Mouse (Mus musculus) CH12.LX (cell line): ENCODE measurements around the gene Rfxank. TPM values are rescaled to one million over a fixed set of nuclear protein-coding genes. Genes with fewer than 3 reads are reported as not detected.

Experiments
- DNase-seq: peaks from one replicate; pipeline ENCODE4 v3.0.0-alpha.2; 2013; ENCODE audit errors: extremely low read depth
- H3K27ac ChIP-seq: 2 replicates; pipeline ENCODE4 v1.5.1; 2012; ENCODE audit warnings: low read depth, mild to moderate bottlenecking, control low read depth, moderate library complexity; ENCODE audit not compliant: insufficient read depth
- H3K27me3 ChIP-seq: replicated peaks from 2 replicates; pipeline ENCODE3; 2012; ENCODE audit warnings: inconsistent platforms
- H3K36me3 ChIP-seq, 2 experiments: replicated peaks in 1 of 2; 2 replicates each; pipeline versions ENCODE3 to v1.6.1; 2012; ENCODE audit warnings: inconsistent platforms in 1 of 2, low read length in 1 of 2, mild to moderate bottlenecking in 1 of 2, mixed read lengths in 1 of 2, moderate library complexity in 1 of 2; ENCODE audit not compliant: control insufficient read depth in 1 of 2, insufficient read depth in 1 of 2
- H3K4me1 ChIP-seq, 2 experiments: 2 replicates each; pipeline ENCODE4 v1.6.1; 2012; ENCODE audit warnings: inconsistent platforms in 1 of 2, moderate library complexity in 1 of 2; ENCODE audit not compliant: insufficient read depth in 2 of 2, control insufficient read depth in 1 of 2
- H3K4me2 ChIP-seq: 2 replicates; pipeline ENCODE4 v1.6.1; 2012; ENCODE audit warnings: low read depth, mild to moderate bottlenecking, control low read depth; ENCODE audit not compliant: poor library complexity, insufficient read depth, severe bottlenecking
- H3K4me3 ChIP-seq, 3 experiments: fragments of 150-350 bp in 1 of 3; sonication (generic) in 1 of 3; replicated peaks in 1 of 3; 2 replicates each; pipeline versions ENCODE3 to v1.5.1; 2011 to 2012; ENCODE audit warnings: low read depth in 2 of 3, low read length in 2 of 3, mild to moderate bottlenecking in 2 of 3, moderate library complexity in 2 of 3, control low read depth in 1 of 3, improper control_type of control experiment in 1 of 3, inconsistent platforms in 1 of 3, mixed read lengths in 1 of 3; ENCODE audit not compliant: poor library complexity in 1 of 3
- H3K79me2 ChIP-seq: replicated peaks from 2 replicates; pipeline ENCODE4 v1.6.1; 2012; ENCODE audit warnings: mild to moderate bottlenecking, moderate library complexity; ENCODE audit not compliant: control insufficient read depth, poor library complexity, insufficient read depth, severe bottlenecking; ENCODE audit errors: extremely low read depth
- H3K9ac ChIP-seq: 2 replicates; pipeline ENCODE4 v1.6.1; 2012; ENCODE audit warnings: low read depth, mild to moderate bottlenecking, control low read depth, moderate library complexity; ENCODE audit not compliant: insufficient read depth
- H3K9me3 ChIP-seq: replicated peaks from 2 replicates; pipeline ENCODE3; 2012; ENCODE audit warnings: low read length, inconsistent platforms, mixed read lengths
- CHD2 ChIP-seq: IDR thresholded peaks from 2 replicates; pipeline ENCODE4 v1.6.1; 2011; ENCODE audit warnings: low read length, improper control_type of control experiment
- E2F4 ChIP-seq: IDR thresholded peaks from 2 replicates; pipeline ENCODE4 v1.6.1; 2011; ENCODE audit warnings: low read depth, low read length, improper control_type of control experiment; ENCODE audit not compliant: insufficient replicate concordance
- EP300 ChIP-seq: IDR thresholded peaks from 2 replicates; pipeline ENCODE4 v1.6.1; 2011; ENCODE audit warnings: low read length, improper control_type of control experiment
- HCFC1 ChIP-seq: IDR thresholded peaks from 2 replicates; pipeline ENCODE4 v1.6.1; 2012; ENCODE audit warnings: low read depth, mild to moderate bottlenecking, inconsistent platforms, low read length, improper control_type of control experiment
- IRF4 ChIP-seq: IDR thresholded peaks from 2 replicates; pipeline ENCODE4 v1.6.1; 2014; ENCODE audit warnings: low read depth, mild to moderate bottlenecking, inconsistent platforms, low read length, improper control_type of control experiment
- JUN ChIP-seq: IDR thresholded peaks from 2 replicates; pipeline ENCODE4 v1.6.1; 2011; ENCODE audit warnings: low read depth, mild to moderate bottlenecking, low read length, improper control_type of control experiment, moderate library complexity; ENCODE audit not compliant: insufficient read depth
- JUND ChIP-seq: conservative IDR thresholded peaks from 2 replicates; pipeline ENCODE4 v1.6.1; 2011; ENCODE audit warnings: low read depth, low read length, improper control_type of control experiment
- KAT2A ChIP-seq: IDR thresholded peaks from 2 replicates; pipeline ENCODE4 v1.6.1; 2012; ENCODE audit warnings: low read length, improper control_type of control experiment, inconsistent platforms; ENCODE audit not compliant: insufficient replicate concordance
- MEF2A ChIP-seq: IDR thresholded peaks from 2 replicates; pipeline ENCODE4 v1.6.1; 2014; ENCODE audit warnings: low read depth, mild to moderate bottlenecking, inconsistent platforms, low read length, improper control_type of control experiment, borderline replicate concordance
- MXI1 ChIP-seq: IDR thresholded peaks from 2 replicates; pipeline ENCODE4 v1.6.1; 2011; ENCODE audit warnings: mild to moderate bottlenecking, low read depth, low read length, improper control_type of control experiment
- MYC ChIP-seq: IDR thresholded peaks from 2 replicates; pipeline ENCODE4 v1.6.1; 2011; ENCODE audit warnings: low read depth, mild to moderate bottlenecking, improper control_type of control experiment, low read length
- NELFE ChIP-seq: IDR thresholded peaks from 2 replicates; pipeline ENCODE4 v1.6.1; 2011; ENCODE audit warnings: low read depth, low read length, improper control_type of control experiment
- NRF1 ChIP-seq: IDR thresholded peaks from 2 replicates; pipeline ENCODE4 v1.6.1; 2014; ENCODE audit warnings: low read depth, mild to moderate bottlenecking, inconsistent platforms, low read length, improper control_type of control experiment, moderate library complexity
- POLR2A ChIP-seq: IDR thresholded peaks from 2 replicates; pipeline ENCODE4 v1.6.1; 2011; ENCODE audit warnings: low read depth, mild to moderate bottlenecking, improper control_type of control experiment, low read length
- POLR2AphosphoS2 ChIP-seq: IDR thresholded peaks from 2 replicates; pipeline ENCODE4 v1.6.1; 2011; ENCODE audit warnings: low read depth, low read length, improper control_type of control experiment
- RAD21 ChIP-seq: IDR thresholded peaks from 2 replicates; pipeline ENCODE4 v1.6.1; 2011; ENCODE audit warnings: low read depth, mild to moderate bottlenecking, low read length, improper control_type of control experiment, moderate library complexity
- RCOR1 ChIP-seq: conservative IDR thresholded peaks from 2 replicates; pipeline ENCODE4 v1.6.1; 2012; ENCODE audit warnings: low read depth, mild to moderate bottlenecking, inconsistent platforms, low read length, improper control_type of control experiment
- SIN3A ChIP-seq: IDR thresholded peaks from 2 replicates; pipeline ENCODE4 v1.6.1; 2012; ENCODE audit warnings: low read length, improper control_type of control experiment, inconsistent platforms
- SMC3 ChIP-seq: IDR thresholded peaks from 2 replicates; pipeline ENCODE4 v1.6.1; 2011; ENCODE audit warnings: low read depth, low read length, improper control_type of control experiment
- TCF12 ChIP-seq: IDR thresholded peaks from 2 replicates; pipeline ENCODE4 v1.6.1; 2014; ENCODE audit warnings: low read depth, mild to moderate bottlenecking, inconsistent platforms, low read length, improper control_type of control experiment
- USF2 ChIP-seq: conservative IDR thresholded peaks from 2 replicates; pipeline ENCODE4 v1.6.1; 2011; ENCODE audit warnings: low read depth, low read length, improper control_type of control experiment
- ZKSCAN1 ChIP-seq: IDR thresholded peaks from 2 replicates; pipeline ENCODE4 v1.6.1; 2012; ENCODE audit warnings: low read depth, inconsistent platforms, low read length, improper control_type of control experiment, borderline replicate concordance
- ZMIZ1 ChIP-seq: IDR thresholded peaks from 2 replicates; pipeline ENCODE4 v1.6.1; 2012; ENCODE audit warnings: low read depth, mild to moderate bottlenecking, inconsistent platforms, low read length, improper control_type of control experiment
- ZNF384 ChIP-seq: IDR thresholded peaks from 2 replicates; pipeline ENCODE4 v1.6.1; 2012; ENCODE audit warnings: low read depth, low read length, improper control_type of control experiment, inconsistent platforms
- dilution Hi-C: fragments of 300-500 bp; cut with MboI; formaldehyde crosslinking; loops from 2 replicates; pipeline ENCODE4 v1.14.3; 2020; ENCODE audit warnings: low sequenced_read_pairs; ENCODE audit not compliant: extremely low pct_unique_long_range_greater_than_20kb, extremely low pct_ligation_motif_present
- in situ Hi-C: fragments of 300-500 bp; cut with MboI; formaldehyde crosslinking; loops from 3 replicates; pipeline ENCODE4 v1.14.3; 2019; ENCODE audit warnings: low sequenced_read_pairs, low pct_ligation_motif_present, low pct_unique_long_range_greater_than_20kb, mixed read lengths
- polyA plus RNA-seq: library from polyadenylated mRNA; unstranded; fragments of >175 nt; gene quantifications from 2 replicates; pipeline ENCODE4 v1.2.1, GENCODE M21; 2012; ENCODE audit warnings: low read depth; ENCODE audit not compliant: insufficient read length
- total RNA-seq, 2 experiments: library from RNA; depleted of rRNA; stranded (reverse); fragments of 300-350 nt in 1 of 2; fragments of >200 nt in 1 of 2; gene quantifications; 2 replicates each; pipeline ENCODE4 v1.2.3; 2012 to 2014

Rfxank gene
- total and polyA plus RNA-seq, 3 experiments: 12.3 to 17.2 (median 13.4) TPM

DNA sequence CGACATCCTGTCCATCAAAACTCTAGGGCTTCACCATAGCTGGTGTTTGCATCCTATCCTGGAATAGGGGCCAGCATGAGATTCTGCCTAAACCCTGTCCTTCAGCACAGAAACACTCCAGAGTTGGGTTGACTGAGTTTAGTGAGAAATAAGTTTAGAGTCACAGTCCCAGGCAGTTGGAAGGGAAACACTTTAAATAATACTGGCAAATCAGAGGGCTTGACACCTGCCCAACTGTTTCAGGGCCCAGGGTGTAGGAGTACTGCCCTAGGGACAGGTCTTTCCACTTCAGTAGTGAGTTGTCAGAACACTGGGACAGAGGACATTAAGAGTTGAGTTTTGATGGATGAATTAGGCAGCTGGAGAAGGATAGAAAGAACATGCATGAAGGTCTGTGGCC is 52.8 kb downstream of the Rfxank start:
- no peaks in the 10 kb centered on the region for H3K79me2 ChIP-seq
- H3K27me3 ChIP-seq: no peaks in the 10 kb centered on the region
- H3K36me3 ChIP-seq: peaks cover 0 to 12% of the 10 kb centered on the region in 2 experiments
- H3K4me2 ChIP-seq: no peak overlapping the region
- peaks cover 5% of the 10 kb centered on the region for H3K9me3 ChIP-seq
- no peak overlapping the region for H3K4me3 ChIP-seq
- no peak for DNase-seq
- dilution Hi-C loops: no loop called here
- TF ChIP-seq MEF2A (no peak), SMC3 (no peak), NRF1 (no peak), POLR2A (no peak), EP300 (no peak), NELFE (no peak), IRF4 (no peak), ZMIZ1 (no peak), JUN (no peak), JUND (no peak), RCOR1 (no peak), USF2 (no peak), ZNF384 (no peak), MXI1 (no peak), CHD2 (no peak)
- in situ Hi-C loops: no loop called here
- H3K4me1 ChIP-seq: no peaks in the 10 kb centered on the region
- no peak overlapping the region for H3K9ac ChIP-seq
- no peak overlapping the region for H3K27ac ChIP-seq

DNA sequence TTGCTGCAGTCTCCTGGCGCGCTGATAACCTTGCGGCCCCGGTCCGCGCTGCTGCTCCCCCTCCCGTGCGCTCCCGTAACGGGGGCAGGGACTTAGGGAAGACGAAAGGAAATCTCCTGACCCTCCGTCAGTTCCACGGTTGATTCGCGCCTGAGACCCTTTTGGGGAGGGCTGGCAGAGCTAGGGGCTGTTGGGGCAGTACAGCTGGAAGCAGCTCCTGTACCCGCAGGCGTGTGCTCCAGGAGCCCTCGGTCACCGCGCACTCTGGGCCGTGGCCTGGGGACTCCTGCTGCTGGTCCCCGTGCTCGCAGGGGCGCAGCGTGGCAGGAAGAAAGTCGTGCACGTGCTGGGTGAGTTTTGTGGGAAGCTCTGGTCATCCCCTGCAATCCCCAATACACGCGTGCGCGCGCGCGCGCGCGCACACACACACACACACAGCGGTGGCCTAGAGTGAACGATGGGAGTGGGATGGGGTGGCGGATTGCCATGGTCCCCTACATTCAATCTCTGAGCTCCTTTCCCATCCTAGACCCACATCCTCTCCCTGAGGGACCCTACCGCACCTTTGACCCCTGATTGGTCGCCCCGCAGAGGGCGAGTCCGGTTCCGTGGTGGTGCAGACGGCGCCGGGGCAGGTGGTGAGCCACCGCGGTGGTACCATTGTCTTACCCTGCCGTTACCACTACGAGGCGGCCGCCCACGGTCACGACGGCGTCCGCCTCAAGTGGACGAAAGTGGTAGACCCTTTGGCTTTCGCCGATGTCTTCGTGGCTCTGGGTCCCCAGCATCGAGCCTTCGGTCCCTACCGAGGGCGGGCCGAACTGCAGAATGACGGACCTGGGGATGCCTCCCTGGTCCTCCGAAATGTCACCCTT is 54.5 kb downstream of the Rfxank start:
- H3K4me3 ChIP-seq: no peak overlapping the region

More for the DNA sequence above, 54.5 kb downstream of the Rfxank start:
- dilution Hi-C loops: no loop called here
- no peak for TF ChIP-seq TCF12
- TF ChIP-seq POLR2AphosphoS2: no peak
- TF ChIP-seq SMC3: no peak
- no peak for TF ChIP-seq JUND
- no peak for TF ChIP-seq SIN3A
- no peak for TF ChIP-seq EP300
- no peak for TF ChIP-seq HCFC1
- TF ChIP-seq RCOR1: no peak
- TF ChIP-seq USF2: no peak
- TF ChIP-seq MEF2A: no peak
- no peak for TF ChIP-seq ZMIZ1
- TF ChIP-seq E2F4: no peak
- no peak for TF ChIP-seq RAD21
- no peak for TF ChIP-seq ZNF384
- no peak for TF ChIP-seq MYC
- no peak for TF ChIP-seq NRF1
- TF ChIP-seq KAT2A: no peak
- TF ChIP-seq MXI1: no peak
- no peak for TF ChIP-seq ZKSCAN1
- TF ChIP-seq, all 38 proteins: peak for 0
- Histone ChIP-seq H3K27me3 (no peaks in the 10 kb centered on the region), H3K79me2 (no peaks in the 10 kb centered on the region), H3K9me3 (peaks cover 5% of the 10 kb centered on the region), H3K36me3 (peaks cover 3 to 22% of the 10 kb centered on the region in 2 experiments), H3K4me1 (no peaks in the 10 kb centered on the region), H3K4me2 (no peak overlapping the region), H3K27ac (no peak overlapping the region), H3K9ac (no peak overlapping the region)
- in situ Hi-C loops: no loop called here
- DNase-seq: no peak
